Mouse (Mus musculus): ENCODE measurements around the gene Gm21983. TPM values are rescaled to one million over a fixed set of nuclear protein-coding genes. Genes with fewer than 3 reads are reported as not detected.
A peak's percentile ranks its signal among the peaks of the same experiment; 100 is the strongest.

The Gm21983 gene
- polyA plus RNA-seq, 2 experiments, result 0.62 to 5.2 TPM

- ATAC-seq (ENCODE audit: low FRiP score, low read depth), result no peak
- H3K4me3 ChIP-seq (replicated peaks; ENCODE audit: low read length), result no peak overlapping the region
- H3K4me2 ChIP-seq (replicated peaks; ENCODE audit: low read depth, low read length, severe bottlenecking), result no peak overlapping the region; the same call in 1 of the 2 replicates
- H3K4me1 ChIP-seq (ENCODE audit: control insufficient read depth, insufficient read depth, low read length), result peaks cover 16% of the 10 kb centered on the region
- no peak for DNase-seq (ENCODE audit: low spot score)
- no peak overlapping the region for H3K27ac ChIP-seq (replicated peaks; ENCODE audit: low read depth, low read length)
- WGBS, result 91% methylated on average over 3 of the region's 3 CpGs
- TF ChIP-seq POLR2A (IDR thresholded peaks at IDR 0.05; ENCODE audit: borderline replicate concordance, extremely low read depth, insufficient read depth, insufficient read length), result no peak
- H3K9ac ChIP-seq (ENCODE audit: low read depth, low read length, severe bottlenecking), result no peak overlapping the region
- no peaks in the 10 kb centered on the region for H3K9me3 ChIP-seq (ENCODE audit: control insufficient read depth, low read length)
- H3K36me3 ChIP-seq (ENCODE audit: control insufficient read depth, insufficient read depth, low read length), result peaks cover 34% of the 10 kb centered on the region
- H3K27me3 ChIP-seq (ENCODE audit: control insufficient read depth, insufficient read depth, low read length), result no peaks in the 10 kb centered on the region
Observed at GRCm38 (mm10) chr7:27197136-27197535, 16.2 kb upstream of the Gm21983 start.

- Histone ChIP-seq H3K27ac (replicated peaks; ENCODE audit: low read depth, low read length) (peak within 1 kb of the TSS; percentile 99), H3K9me3 (ENCODE audit: control insufficient read depth, low read length) (no peaks in the 10 kb centered on the region), H3K4me1 (ENCODE audit: control insufficient read depth, insufficient read depth, low read length) (peaks cover 16% of the 10 kb centered on the region), H3K4me2 (replicated peaks; ENCODE audit: low read depth, low read length, severe bottlenecking) (peak within 1 kb of the TSS; percentile 89), H3K9ac (ENCODE audit: low read depth, low read length, severe bottlenecking) (peak within 1 kb of the TSS; percentile 95), H3K4me3 (replicated peaks; ENCODE audit: low read length) (peak within 1 kb of the TSS; percentile 95), H3K36me3 (ENCODE audit: control insufficient read depth, insufficient read depth, low read length) (peaks cover 38% of the 10 kb centered on the region), H3K27me3 (ENCODE audit: control insufficient read depth, insufficient read depth, low read length) (no peaks in the 10 kb centered on the region)
- TF ChIP-seq POLR2A (IDR thresholded peaks at IDR 0.05; ENCODE audit: borderline replicate concordance, extremely low read depth, insufficient read depth, insufficient read length), result peak; percentile 58; the same call in 1 of the 2 replicates
- peak; percentile 99 for DNase-seq (ENCODE audit: low spot score)
- ATAC-seq (ENCODE audit: low FRiP score, low read depth), result peak; percentile 99
- under 1% methylated on average over 59 of the region's 64 CpGs for WGBS
Observed at GRCm38 (mm10) chr7:27195681-27196611, 15.1 kb upstream of the Gm21983 start, which contains the start of the genes BC024978 and Snrpa. Gene BC024978 (plus strand): TSS chr7:27195781. Gene Snrpa (minus strand): TSS chr7:27196271.

GRCm38 (mm10) chr7:27193731-27194130, 12.8 kb upstream of the Gm21983 start:
- no peak overlapping the region for H3K9ac ChIP-seq (ENCODE audit: low read depth, low read length, severe bottlenecking)
- peaks cover 16% of the 10 kb centered on the region for H3K4me1 ChIP-seq (ENCODE audit: control insufficient read depth, insufficient read depth, low read length)
- H3K36me3 ChIP-seq (ENCODE audit: control insufficient read depth, insufficient read depth, low read length), result peaks cover 58% of the 10 kb centered on the region
- no peak overlapping the region for H3K27ac ChIP-seq (replicated peaks; ENCODE audit: low read depth, low read length)
- ATAC-seq (ENCODE audit: low FRiP score, low read depth), result no peak
- TF ChIP-seq POLR2A (IDR thresholded peaks at IDR 0.05; ENCODE audit: borderline replicate concordance, extremely low read depth, insufficient read depth, insufficient read length), result no peak
- 81% methylated on average over 4 of the region's 4 CpGs for WGBS
- no peaks in the 10 kb centered on the region for H3K9me3 ChIP-seq (ENCODE audit: control insufficient read depth, low read length)
- no peaks in the 10 kb centered on the region for H3K27me3 ChIP-seq (ENCODE audit: control insufficient read depth, insufficient read depth, low read length)
- H3K4me2 ChIP-seq (replicated peaks; ENCODE audit: low read depth, low read length, severe bottlenecking), result no peak overlapping the region
- no peak for DNase-seq (ENCODE audit: low spot score)
- no peak overlapping the region for H3K4me3 ChIP-seq (replicated peaks; ENCODE audit: low read length)

- 97% methylated on average over 5 of the region's 5 CpGs for WGBS
- H3K9me3 ChIP-seq (ENCODE audit: control insufficient read depth, low read length), result no peaks in the 10 kb centered on the region
- no peak overlapping the region for H3K4me3 ChIP-seq (replicated peaks; ENCODE audit: low read length)
- H3K27me3 ChIP-seq (ENCODE audit: control insufficient read depth, insufficient read depth, low read length), result no peaks in the 10 kb centered on the region
- no peak for ATAC-seq (ENCODE audit: low FRiP score, low read depth)
- H3K4me1 ChIP-seq (ENCODE audit: control insufficient read depth, insufficient read depth, low read length), result peaks cover 16% of the 10 kb centered on the region
- no peak for TF ChIP-seq POLR2A (IDR thresholded peaks at IDR 0.05; ENCODE audit: borderline replicate concordance, extremely low read depth, insufficient read depth, insufficient read length)
- H3K27ac ChIP-seq (replicated peaks; ENCODE audit: low read depth, low read length), result no peak overlapping the region
- H3K4me2 ChIP-seq (replicated peaks; ENCODE audit: low read depth, low read length, severe bottlenecking), result no peak overlapping the region
- H3K36me3 ChIP-seq (ENCODE audit: control insufficient read depth, insufficient read depth, low read length), result peaks cover 68% of the 10 kb centered on the region
- H3K9ac ChIP-seq (ENCODE audit: low read depth, low read length, severe bottlenecking), result no peak overlapping the region
- DNase-seq (ENCODE audit: low spot score), result no peak
Observed at GRCm38 (mm10) chr7:27192434-27192833, 11.5 kb upstream of the Gm21983 start.

DNA sequence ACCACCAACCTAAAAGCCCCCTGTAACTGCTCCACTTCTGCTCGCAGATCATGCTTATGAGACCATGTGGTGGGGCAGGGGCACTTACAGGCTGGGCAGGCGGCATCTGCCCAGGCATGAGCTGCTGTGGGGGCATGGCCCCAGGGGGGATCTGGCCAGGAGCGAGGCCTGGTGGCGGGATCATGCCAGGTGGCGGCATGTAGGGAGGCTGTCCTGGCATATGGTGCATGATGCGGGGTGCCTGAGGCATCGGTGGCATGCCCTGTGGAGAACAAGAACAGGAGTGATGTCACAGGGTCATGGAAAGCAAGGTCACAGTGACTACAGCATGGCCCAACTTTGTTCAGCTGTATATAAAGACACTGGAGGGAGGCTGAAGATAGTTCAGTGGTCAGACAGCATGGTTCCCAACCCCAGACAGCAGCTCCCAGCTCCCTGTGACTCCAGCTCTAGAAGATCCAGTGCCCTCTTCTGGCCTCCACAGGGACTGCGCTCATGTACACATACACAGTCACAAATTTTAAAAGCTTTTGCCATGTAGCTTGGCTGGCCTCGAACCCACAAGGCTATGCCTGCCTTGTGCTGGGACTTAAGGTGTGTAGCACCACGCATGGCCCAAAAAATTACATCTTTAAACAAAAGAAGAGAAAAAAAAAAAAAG, 8.5 kb upstream of the Gm21983 start:
- Histone ChIP-seq H3K9ac (ENCODE audit: low read depth, low read length, severe bottlenecking) (no peak overlapping the region), H3K9me3 (ENCODE audit: control insufficient read depth, low read length) (no peaks in the 10 kb centered on the region), H3K4me3 (replicated peaks; ENCODE audit: low read length) (no peak overlapping the region), H3K27ac (replicated peaks; ENCODE audit: low read depth, low read length) (no peak overlapping the region), H3K27me3 (ENCODE audit: control insufficient read depth, insufficient read depth, low read length) (no peaks in the 10 kb centered on the region), H3K4me1 (ENCODE audit: control insufficient read depth, insufficient read depth, low read length) (peaks cover 6% of the 10 kb centered on the region), H3K36me3 (ENCODE audit: control insufficient read depth, insufficient read depth, low read length) (peaks cover 96% of the 10 kb centered on the region), H3K4me2 (replicated peaks; ENCODE audit: low read depth, low read length, severe bottlenecking) (no peak overlapping the region)
- TF ChIP-seq POLR2A (IDR thresholded peaks at IDR 0.05; ENCODE audit: borderline replicate concordance, extremely low read depth, insufficient read depth, insufficient read length), result no peak
- DNase-seq (ENCODE audit: low spot score) (no peak), ATAC-seq (ENCODE audit: low FRiP score, low read depth) (no peak)
- 99% methylated on average over 10 of the region's 10 CpGs for WGBS

All from limb, embryonic 14.5 days (tissue).